Mouse (Mus musculus) intestine, embryonic 15.5 days (tissue): Measurements from ENCODE around the gene Gm13090. TPM values are rescaled to one million over a fixed set of nuclear protein-coding genes. Genes with fewer than 3 reads are reported as not detected.
A peak's percentile ranks its signal among the peaks of the same experiment; 100 is the strongest.

ENCODE experiments used
- ATAC-seq: fragments of 200-750 bp; cut with Nextera tagmentation; 2 replicates; pipeline ENCODE4 v1.8.0; 2017; ENCODE audit warnings: moderate TSS enrichment, moderate library complexity
- H3K27ac ChIP-seq: fragments of 300-500 bp; sonication (generic); 2 replicates; pipeline ENCODE4 v1.5.1; 2015; ENCODE audit warnings: mild to moderate bottlenecking, inconsistent platforms
- H3K27me3 ChIP-seq: fragments of 300-500 bp; sonication (generic); replicated peaks from 2 replicates; pipeline ENCODE4 v1.6.1; 2015; ENCODE audit warnings: inconsistent platforms
- H3K36me3 ChIP-seq: fragments of 300-500 bp; sonication (generic); 2 replicates; pipeline ENCODE4 v1.6.1; 2015; ENCODE audit warnings: inconsistent platforms
- H3K4me1 ChIP-seq: fragments of 300-500 bp; sonication (generic); replicated peaks from 2 replicates; pipeline ENCODE4 v1.6.1; 2015; ENCODE audit warnings: inconsistent platforms
- H3K4me2 ChIP-seq: fragments of 300-500 bp; sonication (generic); replicated peaks from 2 replicates; pipeline ENCODE4 v1.6.1; 2015; ENCODE audit warnings: mild to moderate bottlenecking, inconsistent platforms
- H3K4me3 ChIP-seq: fragments of 300-500 bp; sonication (generic); replicated peaks from 2 replicates; pipeline ENCODE4 v1.5.1; 2015; ENCODE audit warnings: inconsistent platforms
- H3K9ac ChIP-seq: fragments of 300-500 bp; sonication (generic); 2 replicates; pipeline ENCODE4 v1.6.1; 2015; ENCODE audit warnings: inconsistent platforms
- H3K9me3 ChIP-seq: fragments of 300-500 bp; sonication (generic); 2 replicates; pipeline ENCODE4 v1.6.1; 2016; ENCODE audit warnings: inconsistent platforms
- WGBS: fragments of 180-500 bp; shearing (Covaris S2); methylation state at CpG from one replicate; pipeline ENCODE4 v1.1.7; 2015; 5-methylcytosine and 5-hydroxymethylcytosine counted together
- polyA plus RNA-seq: library from polyadenylated mRNA; unstranded; fragments of >200 nt; fragmentation: Nextera tagmentation; extraction: Ambion mirVana; gene quantifications from 2 replicates; pipeline ENCODE4 v1.2.1, GENCODE M21; 2015

Gene Gm13090
- not detected in 2 replicates for polyA plus RNA-seq

DNA sequence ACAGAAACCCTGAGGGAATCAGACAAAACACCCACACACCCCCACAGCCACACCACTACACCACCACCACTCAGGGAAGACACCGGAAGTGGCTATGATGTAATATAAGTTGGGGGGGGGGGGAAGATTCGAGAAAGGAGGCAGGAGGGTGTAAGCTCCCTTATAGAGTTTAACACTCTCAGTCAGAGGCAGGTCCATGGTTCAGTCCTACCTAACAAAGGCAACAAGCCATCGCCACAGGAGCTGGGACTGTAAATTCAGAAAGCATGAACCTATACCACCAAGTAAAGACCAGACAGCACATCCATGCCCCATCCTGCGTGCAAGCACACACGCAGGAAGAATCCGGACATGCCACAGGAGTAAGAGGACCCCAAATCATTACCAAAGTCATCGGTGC lies at the start of gene Gm13090:
Gene Gm13090 (plus strand): TSS at position 301 of the 400 bp plus-strand sequence.
- no peaks in the 10 kb centered on the region for H3K4me1 ChIP-seq
- H3K36me3 ChIP-seq = no peaks in the 10 kb centered on the region
- no peak within 1 kb of the TSS for H3K27ac ChIP-seq
- H3K27me3 ChIP-seq = no peaks in the 10 kb centered on the region
- no peaks in the 10 kb centered on the region for H3K9me3 ChIP-seq
- ATAC-seq = no peak
- 83% methylated on average over 7 of the region's 7 CpGs for WGBS
- no peak within 1 kb of the TSS; the same call in 1 of the 2 replicates for H3K9ac ChIP-seq
- no peak within 1 kb of the TSS for H3K4me2 ChIP-seq
- no peak within 1 kb of the TSS for H3K4me3 ChIP-seq

DNA sequence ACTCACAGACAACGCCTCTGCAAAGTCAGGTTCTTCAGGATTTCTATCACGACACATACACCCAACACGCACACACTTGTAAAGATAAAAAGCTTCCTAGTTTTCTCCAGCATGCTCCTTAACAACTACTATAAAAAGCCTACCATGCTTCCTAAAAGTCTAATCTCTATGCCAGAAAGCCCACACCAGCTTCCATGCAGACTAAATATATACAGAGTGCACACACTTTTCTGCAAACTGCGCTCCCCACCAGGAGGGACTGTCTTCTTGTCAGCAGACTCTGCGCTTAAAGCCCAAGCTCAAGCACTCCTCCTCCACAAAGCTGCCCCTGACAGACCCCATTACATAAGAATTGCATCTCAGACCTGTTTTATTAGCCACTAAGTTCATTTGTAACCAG lies 47.9 kb upstream of the Gm13090 start:
- Histone ChIP-seq H3K27me3 (no peaks in the 10 kb centered on the region), H3K27ac (no peak overlapping the region), H3K4me2 (no peak overlapping the region), H3K4me3 (no peak overlapping the region), H3K9me3 (no peaks in the 10 kb centered on the region), H3K4me1 (peaks cover 10% of the 10 kb centered on the region; the same call in 1 of the 2 replicates), H3K9ac (no peak overlapping the region), H3K36me3 (no peaks in the 10 kb centered on the region)
- ATAC-seq = no peak
- 78% methylated on average over 5 of the region's 5 CpGs for WGBS

GRCm38 (mm10) chr4:151043281-151043680 lies 46.1 kb upstream of the Gm13090 start:
- Histone ChIP-seq H3K27ac (no peak overlapping the region), H3K4me1 (peaks cover 10% of the 10 kb centered on the region; the same call in 1 of the 2 replicates), H3K9me3 (no peaks in the 10 kb centered on the region), H3K27me3 (no peaks in the 10 kb centered on the region), H3K36me3 (no peaks in the 10 kb centered on the region; the same call in 1 of the 2 replicates), H3K4me2 (peak overlapping the region; percentile 100), H3K4me3 (peak overlapping the region; percentile 58), H3K9ac (no peak overlapping the region)
- no peak for ATAC-seq
- WGBS = 46% methylated on average over 5 of the region's 5 CpGs

DNA sequence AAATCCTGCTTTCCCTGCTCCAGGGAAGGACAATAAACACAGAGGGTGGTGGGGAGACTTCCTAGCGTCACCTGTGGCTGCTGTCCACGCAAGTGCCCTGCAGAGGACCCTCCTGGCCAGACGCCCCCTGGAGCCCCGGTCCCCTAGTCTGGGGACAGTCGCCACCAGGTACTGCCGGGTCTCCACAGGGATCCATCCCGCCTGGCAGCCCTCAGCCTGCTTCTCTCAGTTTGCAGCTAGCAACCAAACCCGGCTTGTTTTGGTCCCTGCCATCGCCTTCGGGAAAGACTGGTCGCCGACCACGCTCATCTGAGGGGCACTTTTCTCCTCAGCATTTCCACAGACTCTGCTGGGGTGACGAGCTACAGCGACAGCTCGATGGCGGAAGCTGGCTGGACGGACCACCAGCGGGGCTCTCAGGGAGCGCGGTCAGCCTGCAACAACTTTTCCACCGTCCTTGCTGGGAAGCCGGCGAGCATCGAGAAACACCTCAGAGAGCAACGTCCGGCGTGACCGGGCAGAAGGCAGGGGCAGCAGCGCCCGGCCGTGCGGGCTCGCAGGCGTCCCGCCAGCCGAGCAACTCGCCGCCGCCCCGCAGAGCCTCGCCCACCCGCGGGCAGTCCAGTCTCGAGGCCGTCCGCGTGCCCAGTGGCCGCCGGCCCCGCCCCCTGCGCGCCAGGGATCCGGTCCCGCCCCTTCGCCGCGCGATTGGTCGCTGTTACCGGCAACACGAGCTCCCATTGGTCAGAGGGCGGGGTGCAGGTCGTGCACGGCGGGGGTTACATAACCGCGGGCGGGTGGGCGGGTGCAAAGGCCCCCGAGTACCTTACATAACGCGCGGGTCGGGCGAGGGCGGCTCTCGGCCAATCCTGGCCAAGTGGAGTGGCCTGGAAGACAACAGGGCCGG lies 45.1 kb upstream of the Gm13090 start, which contains the start of gene Per3:
Gene Per3 (minus strand): TSS at position 629 of the 907 bp plus-strand sequence.
- Histone ChIP-seq H3K9me3 (no peaks in the 10 kb centered on the region), H3K36me3 (no peaks in the 10 kb centered on the region; the same call in 1 of the 2 replicates), H3K27ac (peak within 1 kb of the TSS; percentile 28; the same call in 1 of the 2 replicates), H3K4me3 (peak within 1 kb of the TSS; percentile 58), H3K4me2 (peak within 1 kb of the TSS; percentile 100), H3K4me1 (peaks cover 10% of the 10 kb centered on the region; the same call in 1 of the 2 replicates), H3K9ac (peak within 1 kb of the TSS; percentile 59), H3K27me3 (no peaks in the 10 kb centered on the region)
- WGBS = under 1% methylated on average over 69 of the region's 79 CpGs
- peak; percentile 99 for ATAC-seq

DNA sequence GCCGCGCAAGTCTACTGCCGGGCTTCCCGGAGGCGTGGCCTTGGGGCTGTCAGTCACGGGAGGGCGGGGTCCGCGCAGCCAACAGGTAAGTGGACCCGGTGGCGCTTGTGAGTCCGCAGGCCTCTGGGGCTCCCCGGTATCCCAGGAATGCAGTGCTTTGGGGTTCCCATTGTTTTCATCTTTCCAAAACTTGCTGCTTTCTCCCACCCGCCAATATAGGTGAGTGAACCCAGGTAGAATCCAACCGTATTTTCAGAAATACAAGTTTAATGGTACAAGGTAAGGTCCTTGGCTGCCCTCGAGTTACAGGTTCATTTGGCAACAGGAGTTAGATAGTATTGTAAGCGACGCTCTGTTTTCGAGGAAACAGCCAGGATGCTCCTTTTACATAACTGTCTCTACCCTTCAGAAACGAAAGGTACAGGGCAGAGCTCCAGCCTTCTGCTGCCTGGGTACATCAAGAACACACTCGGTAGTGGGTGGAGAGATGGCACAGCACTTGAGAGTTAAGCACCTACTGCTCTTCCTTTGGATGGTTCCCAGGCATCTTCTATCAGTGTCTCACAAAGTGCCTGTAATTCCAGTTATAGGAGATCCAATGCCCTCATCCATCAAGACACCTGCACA lies 44.3 kb upstream of the Gm13090 start:
- no peak; the same call in 1 of the 2 replicates for ATAC-seq
- Histone ChIP-seq H3K4me3 (peak overlapping the region; percentile 58), H3K4me2 (peak overlapping the region; percentile 100), H3K27ac (no peak overlapping the region), H3K27me3 (no peaks in the 10 kb centered on the region), H3K4me1 (peaks cover 10% of the 10 kb centered on the region; the same call in 1 of the 2 replicates), H3K36me3 (no peaks in the 10 kb centered on the region; the same call in 1 of the 2 replicates), H3K9ac (peak overlapping the region; percentile 27; the same call in 1 of the 2 replicates), H3K9me3 (no peaks in the 10 kb centered on the region)
- 3% methylated on average over 21 of the region's 21 CpGs for WGBS

DNA sequence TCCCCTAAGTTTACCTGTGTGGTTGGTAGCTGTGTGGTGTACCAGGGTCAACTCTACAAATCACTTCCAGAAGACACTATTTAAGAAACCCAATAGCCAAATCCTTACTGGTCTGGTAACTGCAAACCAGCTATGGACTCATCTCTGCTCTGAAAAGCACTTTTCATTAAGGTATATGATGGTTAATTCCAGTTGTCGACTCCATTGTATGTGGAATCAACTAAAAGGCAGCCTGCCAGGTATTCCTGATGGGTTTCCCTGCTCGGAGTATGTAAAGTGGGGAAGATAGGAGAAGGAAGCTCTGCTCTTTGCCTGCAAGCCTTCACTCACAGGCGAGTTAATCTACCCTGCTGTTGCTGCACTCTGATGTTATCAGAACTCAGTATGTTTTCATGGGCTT lies 42.8 kb upstream of the Gm13090 start:
- WGBS = 93% methylated on average over 3 of the region's 3 CpGs
- no peak for ATAC-seq

DNA sequence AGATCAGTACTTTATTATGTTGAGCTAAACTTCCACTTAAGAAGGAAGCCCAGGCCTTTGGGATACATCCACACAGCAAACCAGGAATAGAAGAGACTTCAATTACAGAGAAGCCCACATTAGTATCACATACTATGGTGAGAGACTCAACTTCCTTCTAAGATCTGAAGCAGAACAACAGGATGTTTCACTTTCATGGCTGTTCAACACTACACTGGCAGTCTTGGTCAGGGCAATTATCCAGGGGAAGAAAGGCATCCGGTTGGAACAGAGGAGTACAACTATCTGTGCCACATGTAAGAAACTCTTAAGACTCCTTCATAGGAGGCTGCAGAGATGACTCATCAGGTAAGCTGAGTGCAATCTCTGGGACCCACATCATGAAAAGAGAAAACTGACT lies 38.2 kb upstream of the Gm13090 start:
- Histone ChIP-seq H3K9ac (no peak overlapping the region), H3K27me3 (no peaks in the 10 kb centered on the region), H3K4me1 (0 out of 2 replicates have a peak, but pooled peaks cover 1% of the 10 kb centered on the region), H3K4me2 (no peak overlapping the region), H3K27ac (no peak overlapping the region), H3K9me3 (no peaks in the 10 kb centered on the region), H3K4me3 (no peak overlapping the region), H3K36me3 (peaks cover 9% of the 10 kb centered on the region; the same call in 1 of the 2 replicates)
- no peak for ATAC-seq
- WGBS = 90% methylated on average over 1 of the region's 1 CpGs

More for the DNA sequence above, 42.8 kb upstream of the Gm13090 start:
- Histone ChIP-seq H3K4me2 (no peak overlapping the region), H3K27me3 (no peaks in the 10 kb centered on the region), H3K4me1 (peaks cover 10% of the 10 kb centered on the region; the same call in 1 of the 2 replicates), H3K36me3 (no peaks in the 10 kb centered on the region; the same call in 1 of the 2 replicates), H3K9me3 (no peaks in the 10 kb centered on the region), H3K4me3 (no peak overlapping the region), H3K9ac (no peak overlapping the region), H3K27ac (no peak overlapping the region)

DNA sequence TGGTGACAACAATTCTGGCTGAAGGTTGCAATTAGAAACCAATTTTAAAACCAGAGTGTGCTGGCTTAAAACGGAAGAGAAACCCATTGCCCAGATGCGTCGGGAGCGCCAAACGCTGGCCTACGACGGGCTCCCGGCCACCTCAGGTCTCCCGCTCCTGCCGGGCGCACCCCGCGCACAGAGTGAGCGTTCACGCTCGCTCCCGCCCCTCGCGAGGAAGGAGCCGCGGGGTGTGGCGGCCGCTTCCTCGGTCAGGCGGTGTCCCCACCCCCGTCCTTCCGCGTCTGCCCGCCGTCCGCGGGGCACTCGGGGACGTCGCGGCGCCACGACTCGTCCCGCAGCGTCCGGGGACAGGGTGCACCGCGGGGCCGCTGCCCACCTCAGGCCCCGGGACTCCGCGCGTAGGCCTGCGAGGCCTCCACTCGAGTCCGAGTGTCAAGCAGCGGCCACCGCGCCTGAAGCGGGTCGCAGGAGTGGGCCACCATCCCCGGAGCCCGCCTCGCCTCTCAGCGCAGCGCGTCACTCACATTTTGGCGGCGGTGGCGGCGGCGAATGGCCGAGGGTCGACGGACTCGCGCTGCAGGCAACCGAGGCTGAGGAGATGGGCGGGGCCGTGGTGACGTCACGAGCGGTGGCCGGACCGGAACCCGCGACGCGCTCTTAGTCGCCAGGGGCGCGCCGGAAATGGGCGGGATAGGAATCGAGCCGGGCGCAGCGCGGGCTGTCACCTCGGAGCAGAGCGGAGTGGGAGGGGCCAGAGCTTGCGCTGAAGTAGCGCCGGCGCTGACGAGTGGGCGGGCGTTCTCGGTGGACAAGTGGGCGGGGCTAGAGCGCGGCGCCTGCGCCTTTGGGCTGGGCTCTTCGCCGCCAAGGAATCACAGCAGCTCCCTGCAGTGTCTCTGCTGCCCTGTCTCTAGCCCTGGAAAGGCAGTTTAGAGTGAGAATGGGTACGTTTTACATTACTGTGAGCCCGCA lies 31.7 kb upstream of the Gm13090 start, which contains the start of gene Vamp3:
Gene Vamp3 (minus strand): TSS at position 617 of the 975 bp plus-strand sequence.
- under 1% methylated on average over 111 of the region's 114 CpGs for WGBS
- Histone ChIP-seq H3K27ac (peak within 1 kb of the TSS; percentile 95), H3K9ac (peak within 1 kb of the TSS; percentile 86), H3K27me3 (no peaks in the 10 kb centered on the region), H3K9me3 (0 out of 2 replicates have a peak, but pooled peaks cover 3% of the 10 kb centered on the region), H3K4me3 (peak within 1 kb of the TSS; percentile 95), H3K4me2 (peak within 1 kb of the TSS; percentile 59), H3K36me3 (peaks cover 7% of the 10 kb centered on the region; the same call in 1 of the 2 replicates), H3K4me1 (0 out of 2 replicates have a peak, but pooled peaks cover 2% of the 10 kb centered on the region)
- peak; percentile 99 for ATAC-seq

DNA sequence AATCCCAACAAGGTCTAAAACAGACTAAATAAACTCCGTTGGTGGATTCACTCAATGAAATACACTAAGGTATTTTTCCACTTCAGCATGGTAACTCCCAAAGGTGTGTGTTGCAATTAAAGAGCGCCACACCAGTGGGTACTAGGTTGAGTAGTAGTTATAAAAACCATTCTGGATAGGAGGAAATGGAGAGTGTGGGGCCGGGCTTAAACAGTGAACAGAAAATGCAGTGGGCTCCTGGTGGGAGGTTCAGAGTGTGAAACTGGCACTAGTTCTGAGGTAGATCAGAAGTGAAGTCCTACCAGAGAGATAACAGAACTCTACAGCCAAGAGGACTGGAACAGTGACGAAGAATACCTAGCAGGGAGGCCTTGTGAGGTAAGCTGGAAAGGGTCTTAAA lies 30.7 kb upstream of the Gm13090 start:
- H3K36me3 ChIP-seq = peaks cover 7% of the 10 kb centered on the region; the same call in 1 of the 2 replicates
- 0 out of 2 replicates have a peak, but pooled peaks cover 3% of the 10 kb centered on the region for H3K9me3 ChIP-seq
- 0 out of 2 replicates have a peak, but pooled peaks cover 2% of the 10 kb centered on the region for H3K4me1 ChIP-seq
- peak overlapping the region; percentile 59 for H3K4me2 ChIP-seq
- H3K27ac ChIP-seq = no peak overlapping the region
- H3K4me3 ChIP-seq = peak overlapping the region; percentile 95; the same call in 1 of the 2 replicates
- no peak for ATAC-seq
- 82% methylated on average over 4 of the region's 4 CpGs for WGBS
- no peaks in the 10 kb centered on the region for H3K27me3 ChIP-seq
- H3K9ac ChIP-seq = no peak overlapping the region

DNA sequence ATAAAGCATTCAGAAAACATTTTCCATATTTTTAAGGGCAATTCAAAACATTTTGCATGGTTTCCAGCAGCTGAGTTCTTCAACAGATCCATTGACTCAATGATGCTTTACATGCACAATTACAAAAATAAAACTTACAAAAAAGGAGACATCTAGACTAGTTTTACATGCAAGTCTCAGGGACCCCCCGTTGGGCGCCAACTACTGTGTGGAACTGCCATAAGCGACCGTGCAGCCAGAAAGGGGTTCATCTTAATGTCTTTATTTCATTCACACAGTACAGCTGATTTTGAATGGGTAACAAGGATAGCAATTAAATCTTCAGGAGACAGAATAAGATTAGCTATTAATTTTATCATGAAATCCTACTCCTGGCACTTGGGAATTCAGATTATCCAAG lies 29.8 kb upstream of the Gm13090 start:
- Histone ChIP-seq H3K27me3 (no peaks in the 10 kb centered on the region), H3K27ac (no peak overlapping the region), H3K4me2 (no peak overlapping the region), H3K4me1 (0 out of 2 replicates have a peak, but pooled peaks cover 2% of the 10 kb centered on the region), H3K9me3 (0 out of 2 replicates have a peak, but pooled peaks cover 3% of the 10 kb centered on the region), H3K4me3 (no peak overlapping the region), H3K36me3 (peaks cover 7% of the 10 kb centered on the region; the same call in 1 of the 2 replicates), H3K9ac (no peak overlapping the region)
- no peak for ATAC-seq
- WGBS = 95% methylated on average over 4 of the region's 4 CpGs

DNA sequence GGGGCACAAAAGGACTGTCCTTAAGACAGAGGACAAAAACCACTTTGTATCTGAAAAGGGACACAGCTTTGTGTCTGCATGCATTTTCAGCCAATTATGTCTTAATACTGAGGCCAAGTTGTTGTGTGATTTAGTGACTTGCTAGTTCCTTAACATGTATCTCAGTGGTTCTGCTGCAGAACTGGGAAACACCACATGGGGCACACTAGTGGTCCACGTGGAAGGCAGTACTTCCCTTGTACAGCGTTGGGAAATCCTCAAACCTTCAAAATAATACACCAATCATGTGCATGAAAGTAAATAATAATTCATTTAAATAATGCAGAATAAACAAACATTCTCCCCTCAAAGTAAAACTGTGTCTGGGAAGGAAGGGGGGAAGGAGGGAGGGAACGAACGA lies 20.6 kb upstream of the Gm13090 start:
- Histone ChIP-seq H3K36me3 (no peaks in the 10 kb centered on the region), H3K4me2 (no peak overlapping the region), H3K9me3 (no peaks in the 10 kb centered on the region), H3K4me3 (no peak overlapping the region), H3K4me1 (no peaks in the 10 kb centered on the region), H3K27ac (no peak overlapping the region), H3K9ac (no peak overlapping the region), H3K27me3 (no peaks in the 10 kb centered on the region)
- 75% methylated on average over 4 of the region's 4 CpGs for WGBS
- ATAC-seq = no peak
